Mouse (Mus musculus): ENCODE results near the gene Atf7ip2.
"Not testable (repeated sequence)": the region's sequence is repeated elsewhere in the genome, so short reads cannot be mapped to it uniquely, and the experiment has no call there.

Gene Atf7ip2

DNA sequence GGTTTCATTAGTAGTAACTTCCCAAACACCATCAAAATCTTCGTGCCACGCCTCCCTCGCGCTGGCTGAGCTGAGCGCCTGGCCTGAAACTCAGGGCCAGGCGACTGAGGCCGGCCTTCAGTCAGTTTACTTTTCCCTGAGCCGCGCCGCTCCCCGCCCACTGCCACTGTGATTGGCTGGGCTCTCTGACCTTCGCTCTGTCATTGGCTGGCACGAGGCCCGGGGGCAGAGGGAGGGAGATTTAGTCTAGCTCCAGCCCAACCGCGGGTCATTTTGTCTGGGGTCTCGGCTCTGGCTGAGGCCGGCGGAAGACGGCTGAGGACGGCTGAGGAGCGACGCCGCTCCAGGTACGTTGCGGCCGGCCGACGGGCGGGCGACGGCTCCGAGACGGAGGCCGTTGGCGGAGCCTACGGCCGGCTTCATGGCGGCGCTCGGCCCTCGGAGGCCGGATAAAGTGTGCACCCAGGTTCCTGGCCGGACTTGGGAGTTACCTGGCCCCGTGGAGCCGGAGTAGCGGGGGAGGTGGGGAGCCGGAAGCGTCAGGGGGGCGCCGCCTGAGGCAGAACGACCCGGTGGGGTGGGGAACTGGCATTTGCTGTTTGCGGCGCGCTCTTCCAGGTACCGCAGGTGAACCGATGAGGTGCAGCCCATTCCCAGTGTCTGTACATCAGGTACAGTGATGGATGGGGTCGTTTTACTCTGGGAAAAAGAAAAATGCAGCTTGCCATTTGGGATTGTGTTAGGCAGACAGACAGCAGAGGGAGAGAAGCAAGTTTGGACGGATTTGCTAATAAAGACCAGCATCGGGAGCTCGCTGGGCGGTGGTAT, at the start of gene Atf7ip2:
Gene Atf7ip2, plus strand, starts transcription at position 34 of the 828 bp plus-strand sequence.
- peak; percentile 91 for DNase-seq (ENCODE audit: extremely low spot score)

DNA sequence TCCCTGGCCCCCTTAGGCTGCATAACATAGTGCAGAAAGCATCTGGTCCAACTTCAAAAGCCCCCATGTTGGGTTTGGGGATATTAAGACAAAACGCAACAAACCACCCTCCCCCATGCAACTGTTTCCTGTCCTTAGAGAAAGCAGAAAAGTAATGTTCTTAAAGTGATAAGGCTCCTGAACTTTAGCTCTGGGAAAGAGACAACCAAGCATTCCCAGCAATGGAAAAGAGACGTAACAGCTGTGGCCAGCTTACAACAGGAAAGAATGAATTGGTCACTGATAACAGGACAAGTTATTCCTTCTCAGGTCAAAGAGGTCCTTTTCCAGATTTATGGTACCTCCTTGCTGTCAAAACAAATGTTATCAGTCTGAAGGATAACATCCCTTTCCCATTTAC, 49.3 kb upstream of the Atf7ip2 start:
- DNase-seq (ENCODE audit: extremely low spot score): no peak

DNA sequence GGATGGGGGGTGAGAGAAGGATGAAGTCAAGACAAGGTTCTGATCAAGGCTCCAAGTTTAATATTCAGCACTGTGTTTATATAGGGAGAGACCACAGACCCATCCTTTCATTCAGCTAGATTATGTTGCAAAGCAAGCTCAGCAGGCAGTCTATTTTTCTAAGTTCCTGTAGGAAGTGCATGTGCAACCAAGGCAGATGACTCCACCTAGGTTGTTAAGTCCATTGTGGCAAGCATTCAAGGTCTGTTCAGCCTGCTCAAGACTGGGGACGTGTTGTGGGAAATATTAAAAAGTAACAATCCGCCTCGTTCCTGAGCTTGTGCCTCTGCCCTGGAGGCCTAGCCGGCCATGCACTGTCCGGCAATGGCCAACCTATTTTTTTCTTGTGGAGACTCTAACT, 45.1 kb upstream of the Atf7ip2 start:
- DNase-seq (ENCODE audit: extremely low spot score): no peak

DNA sequence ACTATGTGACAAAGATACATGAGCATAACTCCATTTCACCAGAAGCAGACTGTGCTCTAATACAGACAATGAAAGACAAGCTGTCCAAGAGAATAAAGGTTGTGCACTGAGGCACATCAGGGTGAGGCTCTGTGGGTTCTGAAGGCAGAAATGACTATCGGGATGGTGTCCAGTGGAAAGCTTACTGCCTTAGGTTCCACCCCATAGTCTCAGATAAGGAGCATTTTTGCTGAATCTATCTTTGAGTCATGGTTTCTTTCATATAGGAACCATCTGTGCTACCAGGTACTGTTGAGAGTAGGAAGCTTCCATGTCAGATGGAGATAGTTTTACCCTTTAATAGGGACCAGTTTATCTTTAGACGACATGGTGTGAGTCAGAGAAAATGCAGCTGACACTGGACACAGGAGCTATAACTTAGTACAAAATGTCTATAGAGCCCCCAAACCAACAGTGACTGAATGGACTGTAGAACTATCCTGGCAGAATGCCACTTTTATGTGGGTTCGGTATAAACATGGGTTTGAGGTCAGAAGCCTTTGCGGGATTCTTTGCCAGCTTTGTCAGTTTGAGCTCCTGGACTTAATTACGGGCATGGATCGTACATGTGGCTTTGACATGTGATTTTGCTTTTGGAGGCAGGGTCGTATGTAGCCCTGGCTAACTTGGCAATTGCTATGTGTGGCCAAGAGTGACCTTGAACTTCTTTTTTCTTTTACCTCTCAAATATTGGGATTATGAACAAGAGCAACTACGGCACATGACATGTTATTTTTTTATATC, 23.2 kb upstream of the Atf7ip2 start:
- DNase-seq (ENCODE audit: extremely low spot score): no peak

DNA sequence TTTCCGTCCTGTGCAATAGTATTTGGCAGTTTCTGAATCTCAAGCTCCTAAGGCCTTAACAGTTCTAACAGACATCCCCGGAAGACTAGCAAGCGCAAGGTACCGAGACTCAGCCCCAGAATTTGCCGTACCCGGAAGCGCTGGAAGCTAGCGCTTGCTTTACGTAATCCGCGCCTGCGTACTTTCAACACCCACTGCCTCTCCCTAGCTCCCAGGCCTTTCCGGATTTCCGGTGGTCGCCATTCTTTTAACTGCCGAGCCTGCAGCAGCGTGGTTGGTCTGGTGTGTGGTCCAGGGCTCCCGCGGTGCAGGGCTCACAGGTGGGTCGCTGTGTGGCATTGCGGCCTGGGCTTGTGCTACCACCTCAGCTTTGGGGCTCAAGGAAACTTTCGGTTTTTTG, 22.5 kb upstream of the Atf7ip2 start, which contains the start of gene Rpl39l:
Gene Rpl39l, plus strand, starts transcription at position 222 of the 400 bp plus-strand sequence.
- DNase-seq (ENCODE audit: extremely low spot score): no peak

DNA sequence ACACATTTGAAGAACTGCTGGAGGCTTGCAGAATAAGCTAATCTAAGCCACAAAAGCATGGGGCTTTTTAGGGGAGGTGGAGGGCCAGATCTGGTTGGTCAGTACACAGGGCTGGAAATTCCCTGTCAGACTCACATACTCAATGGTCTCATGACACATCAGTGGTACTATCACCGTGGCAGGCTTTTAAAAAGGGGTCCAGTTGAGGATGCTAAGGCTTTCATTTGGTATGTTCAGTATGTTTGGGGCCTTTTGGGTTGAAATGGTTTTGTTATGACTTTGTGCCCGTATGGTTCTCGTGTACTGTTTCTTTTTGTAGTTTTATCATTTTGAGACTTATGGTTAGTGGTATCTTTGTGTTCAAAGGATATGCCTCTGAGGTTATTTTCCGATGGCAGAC, 21.2 kb upstream of the Atf7ip2 start:
- no peak for DNase-seq (ENCODE audit: extremely low spot score)

DNA sequence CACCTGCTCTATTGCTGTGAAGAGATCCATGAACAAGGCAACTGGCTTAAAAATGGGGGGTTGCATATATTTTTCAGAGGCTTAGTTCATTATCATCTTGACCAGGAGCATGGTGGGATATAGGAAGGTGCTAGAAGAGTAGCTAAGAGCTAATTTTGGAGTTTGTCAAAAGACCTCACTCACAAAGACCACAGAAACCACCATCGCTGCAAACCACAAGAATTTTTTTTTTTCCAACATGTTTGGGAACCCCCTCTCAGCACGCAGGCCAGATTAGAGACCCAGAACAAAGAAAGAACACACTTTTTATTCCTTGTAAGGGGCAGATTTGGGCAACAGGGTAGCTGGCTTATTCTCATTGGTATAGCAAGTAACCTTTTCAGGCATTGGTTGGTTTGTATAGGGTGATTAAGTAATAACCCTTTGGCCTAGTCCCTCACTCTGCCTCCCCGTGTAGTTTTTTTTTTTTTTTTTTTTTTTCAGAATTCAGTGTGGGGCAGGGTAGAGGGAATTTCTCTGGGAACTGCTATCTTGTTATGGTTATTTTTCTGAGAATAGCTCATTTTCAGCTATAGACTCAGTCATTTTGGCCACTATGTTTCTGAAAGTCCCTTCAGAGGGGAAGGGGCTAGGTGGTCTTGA, 20.2 kb upstream of the Atf7ip2 start:
- no peak for DNase-seq (ENCODE audit: extremely low spot score)

DNA sequence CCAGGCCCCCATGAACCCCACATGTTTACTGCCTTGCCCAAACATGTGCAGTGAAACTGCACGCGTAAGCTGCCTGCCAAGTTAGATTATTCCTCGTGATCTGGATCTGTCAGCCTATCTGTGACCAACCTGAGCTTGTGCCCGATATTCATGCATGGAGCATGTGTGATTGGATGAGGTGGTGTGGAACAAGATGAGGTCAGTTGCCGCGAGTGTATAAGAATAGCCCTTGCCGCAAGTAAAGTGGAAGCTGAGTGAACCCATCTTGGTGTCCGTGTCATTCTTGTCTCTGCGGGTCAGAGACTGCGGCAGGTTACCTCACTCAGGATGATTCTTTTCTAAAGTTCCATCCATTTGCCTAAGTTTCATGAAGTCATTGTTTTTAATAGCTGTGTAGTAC, 5.1 kb upstream of the Atf7ip2 start:
- DNase-seq (ENCODE audit: extremely low spot score): not testable (repeated sequence)

DNA sequence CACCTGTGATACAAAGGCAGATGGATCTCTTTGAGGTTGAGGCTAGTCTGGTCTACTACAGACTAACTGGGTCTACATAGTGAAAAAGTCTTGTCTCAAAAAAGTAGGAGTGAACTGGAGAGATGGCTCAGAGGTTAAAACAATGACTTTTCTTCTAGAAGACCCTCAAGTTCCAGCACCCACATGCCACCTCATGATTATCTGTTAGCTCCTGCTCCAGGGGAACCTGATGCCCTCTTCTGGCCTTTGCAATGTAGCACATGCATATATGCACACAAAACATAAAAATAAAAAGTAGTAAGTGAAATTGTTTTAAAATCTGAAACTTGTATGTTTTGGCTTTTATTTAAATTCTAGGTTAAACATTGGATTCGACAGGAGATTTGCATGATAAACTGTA, 16.3 kb downstream of the Atf7ip2 start:
- DNase-seq (ENCODE audit: extremely low spot score): no peak

DNA sequence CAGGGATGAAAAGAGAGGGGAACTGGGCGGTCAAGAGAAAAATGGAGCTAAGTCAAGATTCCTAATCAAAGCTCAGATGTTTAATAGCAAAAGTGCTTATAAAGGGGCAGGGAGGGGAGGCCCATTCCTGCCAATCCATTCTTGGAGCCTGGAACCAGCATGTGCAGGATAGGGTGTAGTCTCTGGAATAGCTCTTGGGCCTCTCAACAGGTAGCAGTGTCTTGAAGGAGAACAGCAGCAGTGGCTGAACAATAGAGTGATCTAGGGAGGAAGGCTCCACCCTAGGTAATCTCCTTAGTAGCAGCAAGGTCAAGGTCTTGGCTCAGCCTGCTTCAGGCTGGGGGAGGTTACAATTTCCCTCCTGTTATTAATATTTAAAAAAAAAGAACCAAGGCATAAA, 23.9 kb downstream of the Atf7ip2 start:
- not testable (repeated sequence) for DNase-seq (ENCODE audit: extremely low spot score)

DNA sequence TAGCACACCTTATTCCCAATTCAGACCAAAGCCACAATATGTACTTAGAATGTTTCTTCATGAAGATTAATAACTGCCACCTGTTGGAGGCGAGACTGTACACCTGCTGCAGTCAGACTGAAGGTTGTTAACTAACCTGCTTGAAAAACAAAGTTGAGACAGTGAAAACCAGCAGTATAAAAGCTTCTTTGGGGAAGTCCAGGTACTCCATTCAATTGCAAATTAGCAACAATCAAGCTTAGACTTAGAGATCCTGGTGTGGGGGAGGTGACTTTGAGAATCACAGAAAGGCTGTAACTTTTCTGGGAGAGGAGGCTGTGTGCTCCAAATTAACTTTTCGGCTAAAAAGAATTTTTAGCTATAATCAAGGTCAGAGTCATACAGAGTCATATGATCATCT, 24.5 kb downstream of the Atf7ip2 start:
- not testable (repeated sequence) for DNase-seq (ENCODE audit: extremely low spot score)

DNA sequence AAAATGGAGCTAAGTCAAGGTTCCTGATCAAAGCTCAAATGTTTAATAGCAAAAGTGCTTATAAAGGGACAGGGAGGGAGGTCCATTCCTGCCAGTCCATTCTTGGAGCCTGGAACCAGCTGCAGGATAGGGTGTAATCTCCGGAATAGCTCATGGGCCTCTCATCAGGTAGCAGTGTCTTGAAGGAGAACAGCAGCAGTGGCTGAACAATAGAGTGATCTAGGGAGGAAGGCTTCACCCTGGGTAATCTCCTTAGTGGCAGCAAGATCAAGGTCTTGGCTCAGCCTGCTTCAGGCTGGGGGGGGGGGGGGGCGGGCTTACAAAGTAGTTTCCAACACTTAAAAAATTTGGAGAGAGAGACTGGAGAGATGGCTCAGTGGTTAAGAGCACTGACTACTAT, 34.8 kb downstream of the Atf7ip2 start:
- DNase-seq (ENCODE audit: extremely low spot score): no peak

DNA sequence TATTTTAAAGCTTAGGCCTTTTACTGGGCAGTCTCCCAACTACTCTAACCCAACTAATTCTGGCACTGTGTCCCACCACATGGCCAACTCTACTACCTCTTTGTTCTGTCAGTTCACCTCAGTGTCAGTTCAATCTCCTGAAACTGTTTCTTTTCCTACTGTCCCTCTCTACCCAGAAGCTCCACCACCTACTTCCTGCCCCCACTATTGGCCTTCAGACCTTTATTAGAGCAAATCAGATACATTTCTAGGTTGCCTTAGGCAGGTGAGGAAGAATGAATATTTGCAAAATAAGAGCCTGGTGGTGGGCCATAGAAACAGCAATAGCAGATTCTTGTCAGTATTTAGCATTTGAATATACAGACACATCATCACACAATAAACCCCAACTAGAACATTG, 44.1 kb downstream of the Atf7ip2 start:
- DNase-seq (ENCODE audit: extremely low spot score): no peak

DNA sequence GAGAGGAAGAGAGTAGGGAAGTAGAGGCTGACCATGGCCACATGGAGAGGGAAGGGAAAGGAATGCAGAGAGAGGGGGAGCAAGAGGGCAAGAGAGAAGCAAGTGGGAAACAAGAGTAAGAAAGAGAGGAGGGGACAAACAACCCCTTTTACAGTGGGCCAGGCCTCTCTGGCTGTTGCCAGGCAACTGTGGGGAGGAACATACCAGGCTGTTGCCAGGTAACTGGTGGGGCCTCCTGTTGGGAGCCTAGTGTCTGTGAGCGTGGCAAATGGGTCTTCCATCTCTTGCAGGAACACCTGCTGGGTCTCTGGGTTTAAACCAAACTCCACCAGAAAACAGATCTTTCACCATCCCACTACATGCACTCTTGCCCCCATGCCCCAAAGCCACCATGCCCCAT, 61.5 kb downstream of the Atf7ip2 start:
- peak; percentile 2 for DNase-seq (ENCODE audit: extremely low spot score)

DNA sequence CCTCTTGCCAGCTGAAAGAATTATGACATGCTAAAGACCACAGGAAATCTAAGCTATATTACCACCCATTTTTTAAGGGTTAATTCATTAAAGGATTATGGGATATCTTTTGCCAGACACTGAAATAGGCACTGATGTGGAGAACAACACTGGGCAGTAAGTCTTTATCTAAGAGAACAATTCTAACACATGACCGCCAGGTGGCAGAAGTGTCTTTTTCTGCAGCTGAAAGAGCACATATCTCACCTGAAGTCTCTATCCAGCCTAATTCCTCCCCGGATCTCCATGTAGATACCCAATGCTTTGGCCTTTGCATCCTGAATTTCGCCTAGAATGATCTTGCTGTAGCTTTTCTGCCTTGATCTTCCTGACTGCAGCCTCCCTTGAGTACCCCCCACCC, 79.7 kb downstream of the Atf7ip2 start:
- peak; percentile 27 for DNase-seq (ENCODE audit: extremely low spot score)

DNA sequence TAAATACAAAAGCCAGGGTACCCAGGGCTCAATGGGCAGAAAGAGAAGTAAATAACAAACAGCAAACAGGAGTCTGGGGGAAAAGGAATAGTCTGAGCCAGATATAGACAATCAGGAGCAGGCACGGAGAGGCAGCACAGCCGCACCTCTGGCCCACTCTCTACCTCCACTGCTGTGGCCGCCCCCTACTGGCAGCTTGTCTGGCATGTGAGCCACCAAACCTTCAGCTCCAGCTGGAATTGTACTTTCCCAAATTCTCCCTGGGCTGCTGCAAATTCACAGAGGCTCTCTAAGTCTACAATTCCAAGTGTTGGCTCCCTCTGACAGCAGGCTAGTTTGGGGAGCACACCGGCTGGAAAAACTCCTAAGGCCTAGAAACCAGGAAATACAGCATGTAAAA, 82.0 kb downstream of the Atf7ip2 start:
- DNase-seq (ENCODE audit: extremely low spot score): no peak

DNA sequence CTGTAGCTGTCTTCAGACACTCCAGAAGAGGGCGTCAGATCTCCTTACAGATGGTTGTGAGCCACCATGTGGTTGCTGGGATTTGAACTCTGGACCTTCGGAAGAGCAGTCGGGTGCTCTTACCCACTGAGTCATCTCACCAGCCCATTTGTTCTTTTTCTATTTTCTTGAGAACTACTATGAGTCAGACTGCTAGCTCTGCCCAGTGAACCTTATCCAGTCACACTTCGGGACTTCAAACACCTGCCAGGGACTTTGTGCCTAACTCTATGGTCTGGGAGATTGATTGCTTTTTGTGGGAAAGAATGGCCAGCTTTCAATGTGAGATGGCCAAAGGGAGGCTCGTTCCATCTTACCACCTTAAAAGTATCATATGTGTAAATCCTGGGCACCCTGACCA, 84.3 kb downstream of the Atf7ip2 start:
- not testable (repeated sequence) for DNase-seq (ENCODE audit: extremely low spot score)

DNA sequence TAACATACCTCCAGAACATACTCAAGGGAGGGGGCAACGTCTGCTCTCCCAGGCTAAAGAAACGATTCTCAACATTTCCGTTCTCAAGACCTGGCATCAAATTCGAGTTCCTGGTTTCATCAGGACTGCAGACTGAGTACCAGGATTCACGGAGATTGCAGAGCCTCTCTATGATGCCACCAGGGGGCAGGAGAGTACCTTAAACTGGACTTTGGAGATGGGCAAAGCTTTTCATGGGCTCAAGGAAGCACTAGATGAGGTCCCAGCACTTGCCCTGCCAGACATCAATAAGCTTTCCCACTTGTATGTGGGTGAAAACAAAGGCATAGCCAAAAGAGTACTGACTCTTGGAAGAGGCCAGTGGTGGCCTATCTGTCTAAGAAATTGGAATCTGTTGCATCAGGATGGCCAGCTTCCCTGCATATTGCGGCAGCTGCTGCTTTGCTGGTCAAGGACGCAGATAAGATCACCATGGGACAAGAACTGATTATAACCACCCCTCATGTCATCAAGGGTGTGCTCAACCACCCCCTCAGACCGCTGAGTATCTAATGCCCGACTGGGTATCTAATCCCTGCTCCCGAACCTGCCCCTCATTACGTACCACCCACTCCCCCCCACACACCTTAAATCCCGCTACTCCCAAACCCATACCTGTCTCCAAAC, 87.9 kb downstream of the Atf7ip2 start:
- DNase-seq (ENCODE audit: extremely low spot score): peak; percentile 63

DNA sequence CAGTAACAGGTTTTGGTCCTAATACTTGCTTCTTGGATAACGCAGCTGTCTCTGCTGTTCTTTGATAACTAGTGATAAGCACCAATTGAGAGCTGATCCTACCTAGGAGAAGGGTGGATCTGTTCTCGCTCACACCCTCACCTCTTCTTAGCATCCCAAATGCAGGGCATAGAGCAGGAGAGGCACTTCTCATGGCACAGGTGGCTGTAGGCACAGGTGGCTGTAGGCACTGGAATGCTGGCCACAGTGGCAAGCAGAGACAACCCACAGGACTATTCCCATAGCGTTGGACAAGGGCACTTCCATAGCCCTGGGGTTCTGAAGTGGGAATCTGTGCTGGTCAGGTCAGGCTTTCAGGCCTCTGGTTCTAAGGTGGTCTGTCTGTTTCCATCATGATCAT, 89.4 kb downstream of the Atf7ip2 start:
- DNase-seq (ENCODE audit: extremely low spot score): no peak

DNA sequence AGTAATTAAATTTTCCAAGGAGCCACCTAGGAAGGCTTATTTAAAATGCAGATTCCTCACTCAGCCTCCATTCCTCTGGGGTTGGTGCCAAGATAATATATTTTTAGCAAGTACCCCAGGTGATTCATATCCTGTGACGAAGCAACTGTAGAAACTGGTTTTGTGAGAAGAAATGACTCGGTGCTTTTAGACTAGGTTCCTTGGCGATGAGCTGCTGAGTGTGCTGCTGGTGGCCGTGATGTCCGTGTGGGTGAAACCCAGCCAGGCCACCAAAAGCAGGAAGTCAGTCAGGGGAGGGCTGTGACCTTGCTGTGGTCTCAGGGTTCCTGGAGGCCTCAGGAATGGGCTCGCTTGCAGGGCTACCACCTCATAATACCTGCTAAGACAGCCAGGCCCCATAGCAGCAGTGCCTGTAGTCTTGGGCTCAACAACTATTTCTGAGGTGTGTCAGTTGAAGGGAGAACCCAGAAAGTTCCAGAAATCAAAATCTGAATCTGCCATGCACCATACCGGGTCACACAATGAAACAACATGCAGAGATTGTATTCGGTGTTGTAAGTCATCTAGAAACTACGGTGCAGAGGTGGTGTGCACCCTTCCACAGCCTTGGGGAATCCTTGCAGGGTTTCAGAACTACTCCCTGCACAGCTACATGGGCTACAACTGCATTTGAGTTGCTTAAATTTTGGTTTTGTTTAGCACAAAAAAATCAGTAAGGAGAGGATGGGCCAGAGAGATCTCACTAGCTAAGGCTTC, 94.2 kb downstream of the Atf7ip2 start:
- DNase-seq (ENCODE audit: extremely low spot score): no peak

DNA sequence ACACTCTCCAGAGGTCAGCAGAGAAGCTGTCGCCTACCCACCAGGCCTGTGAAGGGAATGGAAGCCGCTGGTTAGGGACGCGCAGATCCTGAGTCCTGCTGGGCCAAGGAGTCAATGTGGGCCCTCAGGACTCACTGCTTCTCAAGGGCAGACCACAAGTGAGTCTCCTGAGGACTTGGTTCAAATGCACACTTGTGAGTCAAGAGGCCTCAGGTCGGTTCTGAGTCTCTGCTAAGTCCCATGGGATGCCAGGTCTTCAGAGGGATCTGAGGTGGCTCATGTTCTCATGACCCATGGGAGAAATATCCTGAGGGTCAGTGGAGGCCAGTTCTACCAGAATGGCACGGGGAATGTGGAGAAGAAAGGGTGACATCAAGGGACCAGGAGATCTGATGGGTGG, 95.6 kb downstream of the Atf7ip2 start:
- no peak for DNase-seq (ENCODE audit: extremely low spot score)

All from embryo, embryonic 9.5 days (tissue).